Mouse (Mus musculus): ENCODE measurements at regions not wholly inside any gene's neighbourhood (a gene's known extent, or its start where the extent isn't known, plus 50 kb on each side); places are given as distances from the start of the nearest gene placed in this dataset.
"Not testable (repeated sequence)": the region's sequence is repeated elsewhere in the genome, so short reads cannot be mapped to it uniquely, and the experiment has no call there.

- Histone ChIP-seq H3K36me3 (ENCODE audit: control insufficient read depth, insufficient read depth, low read length) (no peaks in the 10 kb centered on the region), H3K4me3 (ENCODE audit: control insufficient read depth, insufficient read depth, low read length) (no peak overlapping the region), H3K27me3 (ENCODE audit: control insufficient read depth, insufficient read depth, low read length) (no peaks in the 10 kb centered on the region), H3K27ac (ENCODE audit: control insufficient read depth, insufficient read depth, low read length) (no peak overlapping the region), H3K4me1 (replicated peaks; ENCODE audit: control insufficient read depth, insufficient read depth, low read length) (peaks cover 5% of the 10 kb centered on the region)
- DNase-seq: peak; percentile 64
- 5% methylated on average over 4 of the region's 4 CpGs for WGBS
- TF ChIP-seq POLR2A (IDR thresholded peaks at IDR 0.05; ENCODE audit: control insufficient read depth, extremely low read depth, insufficient read depth, low read length, poor library complexity) (no peak), CTCF (IDR thresholded peaks at IDR 0.05; ENCODE audit: borderline replicate concordance, control insufficient read depth, extremely low read depth, insufficient read depth, low read length, poor library complexity) (no peak)
Observed at GRCm38 (mm10) chr11:10276224-10276623, 837.8 kb upstream of the Vwc2 start.

GRCm38 (mm10) chr11:10283553-10283952, 830.5 kb upstream of the Vwc2 start:
- Histone ChIP-seq H3K4me3 (ENCODE audit: control insufficient read depth, insufficient read depth, low read length) (no peak overlapping the region), H3K27ac (ENCODE audit: control insufficient read depth, insufficient read depth, low read length) (no peak overlapping the region), H3K27me3 (ENCODE audit: control insufficient read depth, insufficient read depth, low read length) (no peaks in the 10 kb centered on the region), H3K4me1 (replicated peaks; ENCODE audit: control insufficient read depth, insufficient read depth, low read length) (no peaks in the 10 kb centered on the region), H3K36me3 (ENCODE audit: control insufficient read depth, insufficient read depth, low read length) (no peaks in the 10 kb centered on the region)
- TF ChIP-seq POLR2A (IDR thresholded peaks at IDR 0.05; ENCODE audit: control insufficient read depth, extremely low read depth, insufficient read depth, low read length, poor library complexity): no peak
- TF ChIP-seq CTCF (IDR thresholded peaks at IDR 0.05; ENCODE audit: borderline replicate concordance, control insufficient read depth, extremely low read depth, insufficient read depth, low read length, poor library complexity): no peak
- no peak for DNase-seq

- Histone ChIP-seq H3K4me3 (ENCODE audit: control insufficient read depth, insufficient read depth, low read length) (no peak overlapping the region), H3K36me3 (ENCODE audit: control insufficient read depth, insufficient read depth, low read length) (no peaks in the 10 kb centered on the region), H3K4me1 (replicated peaks; ENCODE audit: control insufficient read depth, insufficient read depth, low read length) (no peaks in the 10 kb centered on the region), H3K27ac (ENCODE audit: control insufficient read depth, insufficient read depth, low read length) (no peak overlapping the region), H3K27me3 (ENCODE audit: control insufficient read depth, insufficient read depth, low read length) (no peaks in the 10 kb centered on the region)
- WGBS: 92% methylated on average over 4 of the region's 4 CpGs
- no peak for TF ChIP-seq CTCF (IDR thresholded peaks at IDR 0.05; ENCODE audit: borderline replicate concordance, control insufficient read depth, extremely low read depth, insufficient read depth, low read length, poor library complexity)
- no peak for TF ChIP-seq POLR2A (IDR thresholded peaks at IDR 0.05; ENCODE audit: control insufficient read depth, extremely low read depth, insufficient read depth, low read length, poor library complexity)
- DNase-seq: no peak
Observed at GRCm38 (mm10) chr11:10291996-10292395, 822.0 kb upstream of the Vwc2 start.

GRCm38 (mm10) chr11:10309023-10309720, 804.9 kb upstream of the Vwc2 start:
- 71% methylated on average over 5 of the region's 5 CpGs for WGBS
- Histone ChIP-seq H3K27ac (ENCODE audit: control insufficient read depth, insufficient read depth, low read length) (no peak overlapping the region), H3K4me1 (replicated peaks; ENCODE audit: control insufficient read depth, insufficient read depth, low read length) (no peaks in the 10 kb centered on the region), H3K4me3 (ENCODE audit: control insufficient read depth, insufficient read depth, low read length) (no peak overlapping the region), H3K36me3 (ENCODE audit: control insufficient read depth, insufficient read depth, low read length) (no peaks in the 10 kb centered on the region), H3K27me3 (ENCODE audit: control insufficient read depth, insufficient read depth, low read length) (no peaks in the 10 kb centered on the region)
- TF ChIP-seq POLR2A (IDR thresholded peaks at IDR 0.05; ENCODE audit: control insufficient read depth, extremely low read depth, insufficient read depth, low read length, poor library complexity): no peak
- TF ChIP-seq CTCF (IDR thresholded peaks at IDR 0.05; ENCODE audit: borderline replicate concordance, control insufficient read depth, extremely low read depth, insufficient read depth, low read length, poor library complexity): no peak
- DNase-seq: no peak

- no peaks in the 10 kb centered on the region for H3K27me3 ChIP-seq (ENCODE audit: control insufficient read depth, insufficient read depth, low read length)
- H3K4me3 ChIP-seq (ENCODE audit: control insufficient read depth, insufficient read depth, low read length): no peak overlapping the region
- H3K4me1 ChIP-seq (replicated peaks; ENCODE audit: control insufficient read depth, insufficient read depth, low read length): 0 out of 2 replicates have a peak, but pooled peaks cover 2% of the 10 kb centered on the region
- no peak overlapping the region for H3K27ac ChIP-seq (ENCODE audit: control insufficient read depth, insufficient read depth, low read length)
- TF ChIP-seq CTCF (IDR thresholded peaks at IDR 0.05; ENCODE audit: borderline replicate concordance, control insufficient read depth, extremely low read depth, insufficient read depth, low read length, poor library complexity) (no peak), POLR2A (IDR thresholded peaks at IDR 0.05; ENCODE audit: control insufficient read depth, extremely low read depth, insufficient read depth, low read length, poor library complexity) (no peak)
- no peaks in the 10 kb centered on the region for H3K36me3 ChIP-seq (ENCODE audit: control insufficient read depth, insufficient read depth, low read length)
- WGBS: 16% methylated on average over 2 of the region's 2 CpGs
- no peak for DNase-seq
Observed at GRCm38 (mm10) chr11:10317427-10317826, 796.6 kb upstream of the Vwc2 start.

- WGBS: 7% methylated on average over 3 of the region's 3 CpGs
- Histone ChIP-seq H3K27ac (ENCODE audit: control insufficient read depth, insufficient read depth, low read length) (no peak overlapping the region), H3K4me3 (ENCODE audit: control insufficient read depth, insufficient read depth, low read length) (no peak overlapping the region), H3K4me1 (replicated peaks; ENCODE audit: control insufficient read depth, insufficient read depth, low read length) (0 out of 2 replicates have a peak, but pooled peaks cover 2% of the 10 kb centered on the region), H3K27me3 (ENCODE audit: control insufficient read depth, insufficient read depth, low read length) (no peaks in the 10 kb centered on the region), H3K36me3 (ENCODE audit: control insufficient read depth, insufficient read depth, low read length) (no peaks in the 10 kb centered on the region)
- TF ChIP-seq CTCF (IDR thresholded peaks at IDR 0.05; ENCODE audit: borderline replicate concordance, control insufficient read depth, extremely low read depth, insufficient read depth, low read length, poor library complexity) (no peak), POLR2A (IDR thresholded peaks at IDR 0.05; ENCODE audit: control insufficient read depth, extremely low read depth, insufficient read depth, low read length, poor library complexity) (no peak)
- no peak for DNase-seq
Observed at GRCm38 (mm10) chr11:10318048-10318759, 795.8 kb upstream of the Vwc2 start.

GRCm38 (mm10) chr11:10330253-10330652, 783.8 kb upstream of the Vwc2 start:
- DNase-seq; H3K36me3 ChIP-seq (ENCODE audit: control insufficient read depth, insufficient read depth, low read length); H3K4me1 ChIP-seq (replicated peaks; ENCODE audit: control insufficient read depth, insufficient read depth, low read length); H3K27ac ChIP-seq (ENCODE audit: control insufficient read depth, insufficient read depth, low read length); H3K4me3 ChIP-seq (ENCODE audit: control insufficient read depth, insufficient read depth, low read length); H3K27me3 ChIP-seq (ENCODE audit: control insufficient read depth, insufficient read depth, low read length): not testable (repeated sequence)
- 70% methylated on average over 5 of the region's 5 CpGs for WGBS

All from thymus, adult 2 months (tissue).